Mouse (Mus musculus) G1E (cell line): ENCODE results near the gene Acta1.

Experiments used
- CTCF ChIP-seq: IDR thresholded peaks from 2 replicates; pipeline ENCODE4 v1.5.1; 2012; ENCODE audit warnings: low read depth, low read length, inconsistent platforms, mixed read lengths
- GATA1 ChIP-seq: IDR thresholded peaks from 2 replicates; pipeline ENCODE4 v1.6.1; 2012; ENCODE audit warnings: borderline replicate concordance, low read length, inconsistent platforms, mixed read lengths
- POLR2AphosphoS5 ChIP-seq: IDR thresholded peaks from 2 replicates; pipeline ENCODE4 v1.6.1; 2012; ENCODE audit warnings: low read depth, low read length, inconsistent platforms; ENCODE audit not compliant: insufficient replicate concordance
- TAL1 ChIP-seq: conservative IDR thresholded peaks from 2 replicates; pipeline ENCODE4 v1.6.1; 2012; ENCODE audit warnings: low read depth, low read length, inconsistent platforms, mixed read lengths

- TF ChIP-seq CTCF (no peak), POLR2AphosphoS5 (no peak), GATA1 (no peak), TAL1 (no peak)
These were observed 21.2 kb downstream of the Acta1 start for GRCm38 (mm10) chr8:123873364-123873763.
